Mouse (Mus musculus) myocyte (in vitro differentiated cells): ENCODE results near the gene Dmrtc2. TPM values are rescaled to one million over a fixed set of nuclear protein-coding genes. Genes with fewer than 3 reads are reported as not detected.

Experiments
- H3K27me3 ChIP-seq: one replicate; pipeline ENCODE4 v1.6.1; 2011; ENCODE audit not compliant: control insufficient read depth, insufficient read depth, insufficient read length
- H3K36me3 ChIP-seq: one replicate; pipeline ENCODE4 v1.6.1; 2011; ENCODE audit not compliant: control insufficient read depth, insufficient read depth
- H3K4me2 ChIP-seq: one replicate; pipeline ENCODE4 v1.6.1; 2011; ENCODE audit warnings: low read depth, control low read depth
- H3K4me3 ChIP-seq: one replicate; pipeline ENCODE4 v1.5.1; 2011; ENCODE audit warnings: mild to moderate bottlenecking, control low read depth, moderate library complexity
- H3K79me2 ChIP-seq: one replicate; pipeline ENCODE4 v1.6.1; 2011; ENCODE audit not compliant: control insufficient read depth, insufficient read depth
- H3ac ChIP-seq: one replicate; pipeline ENCODE4 v1.6.1; 2011; ENCODE audit not compliant: control insufficient read depth, insufficient read length
- CEBPB ChIP-seq: IDR thresholded peaks from 2 replicates; pipeline ENCODE4 v1.6.1; 2011; ENCODE audit warnings: mild to moderate bottlenecking, moderate library complexity; ENCODE audit not compliant: poor library complexity, insufficient read depth, severe bottlenecking
- E2F4 ChIP-seq: IDR thresholded peaks from one replicate; pipeline ENCODE4 v1.6.1; 2011; ENCODE audit warnings: mild to moderate bottlenecking, control low read depth, moderate library complexity; ENCODE audit not compliant: insufficient read depth
- MAX ChIP-seq: IDR thresholded peaks from one replicate; pipeline ENCODE4 v1.6.1; 2011; ENCODE audit warnings: low read depth, mild to moderate bottlenecking, control low read depth
- MYOD1 ChIP-seq, 3 experiments: IDR thresholded peaks; one replicate each; pipeline ENCODE4 v1.6.1; 2011; ENCODE audit warnings: control low read depth in 2 of 3, low read depth in 2 of 3, mild to moderate bottlenecking in 2 of 3, moderate library complexity in 1 of 3; ENCODE audit not compliant: insufficient read length in 2 of 3, control insufficient read depth in 1 of 3
- MYOG ChIP-seq, 3 experiments: IDR thresholded peaks; one replicate each; pipeline ENCODE4 v1.6.1; 2011; ENCODE audit warnings: control low read depth in 2 of 3, low read depth in 2 of 3, mild to moderate bottlenecking in 2 of 3; ENCODE audit not compliant: insufficient read length in 2 of 3, control insufficient read depth in 1 of 3, insufficient read depth in 1 of 3
- POLR2A ChIP-seq: IDR thresholded peaks from one replicate; pipeline ENCODE4 v1.6.1; 2011; ENCODE audit warnings: low read depth, mild to moderate bottlenecking, control low read depth, moderate library complexity; ENCODE audit not compliant: insufficient read length
- POLR2AphosphoS2 ChIP-seq: IDR thresholded peaks from one replicate; pipeline ENCODE4 v1.6.1; 2011; ENCODE audit warnings: low read depth, control low read depth; ENCODE audit not compliant: insufficient read length
- REST ChIP-seq: IDR thresholded peaks from one replicate; pipeline ENCODE4 v1.6.1; 2011; ENCODE audit warnings: mild to moderate bottlenecking, control low read depth, moderate library complexity; ENCODE audit not compliant: insufficient read depth, insufficient read length
- SRF ChIP-seq: IDR thresholded peaks from one replicate; pipeline ENCODE4 v1.6.1; 2011; ENCODE audit warnings: low read depth; ENCODE audit not compliant: control insufficient read depth, insufficient read length
- TCF12 ChIP-seq: IDR thresholded peaks from one replicate; pipeline ENCODE4 v1.6.1; 2011; ENCODE audit warnings: mild to moderate bottlenecking, control low read depth; ENCODE audit not compliant: poor library complexity, insufficient read depth, severe bottlenecking
- TCF3 ChIP-seq: IDR thresholded peaks from one replicate; pipeline ENCODE4 v1.6.1; 2011; ENCODE audit warnings: low read depth, control low read depth; ENCODE audit not compliant: insufficient read length
- USF1 ChIP-seq: IDR thresholded peaks from one replicate; pipeline ENCODE4 v1.6.1; 2011; ENCODE audit warnings: low read depth, mild to moderate bottlenecking, control low read depth, moderate library complexity
- polyA plus RNA-seq: library from polyadenylated mRNA; unstranded; fragments of >200 nt; fragmentation: generic; extraction: Trizol; gene quantifications from one replicate; pipeline ENCODE4 v1.2.1, GENCODE M21; 2012; ENCODE audit warnings: missing spikeins

Gene Dmrtc2
- polyA plus RNA-seq, 1 experiment: not detected

DNA sequence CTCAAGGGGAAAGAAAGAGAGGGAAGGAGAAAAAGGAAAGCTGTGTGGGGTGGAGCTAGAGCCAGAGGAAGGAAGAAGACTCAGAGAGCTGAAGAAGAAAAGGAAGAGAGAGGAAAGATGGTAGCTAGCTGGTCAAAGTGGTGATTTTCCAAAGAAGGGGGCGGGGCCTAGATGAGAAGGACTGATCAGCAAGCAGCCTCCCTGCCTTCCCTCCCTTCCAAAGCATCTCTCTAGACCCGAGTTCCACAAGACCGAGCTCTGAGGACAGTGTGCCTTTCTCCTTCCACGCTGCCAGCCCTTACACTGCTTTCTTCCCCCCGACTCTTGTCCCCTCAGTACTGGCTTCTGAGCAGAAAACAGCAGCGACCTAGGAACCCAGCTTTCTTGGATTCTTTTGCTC is 5.7 kb upstream of the Dmrtc2 start:
- Histone ChIP-seq H3K27me3 (peaks cover 13% of the 10 kb centered on the region), H3K36me3 (no peaks in the 10 kb centered on the region), H3ac (no peak overlapping the region), H3K4me2 (no peak overlapping the region), H3K79me2 (no peaks in the 10 kb centered on the region), H3K4me3 (no peak overlapping the region)
- no peak for TF ChIP-seq MYOD1 (IDR thresholded peaks at IDR 0.05; ENCODE audit: control insufficient read depth in 1 of 3, insufficient read length in 2 of 3, low read depth in 2 of 3)
- no peak for TF ChIP-seq E2F4
- no peak for TF ChIP-seq REST
- TF ChIP-seq USF1: no peak
- TF ChIP-seq MAX: no peak
- no peak for TF ChIP-seq SRF
- no peak for TF ChIP-seq CEBPB
- no peak for TF ChIP-seq TCF12

DNA sequence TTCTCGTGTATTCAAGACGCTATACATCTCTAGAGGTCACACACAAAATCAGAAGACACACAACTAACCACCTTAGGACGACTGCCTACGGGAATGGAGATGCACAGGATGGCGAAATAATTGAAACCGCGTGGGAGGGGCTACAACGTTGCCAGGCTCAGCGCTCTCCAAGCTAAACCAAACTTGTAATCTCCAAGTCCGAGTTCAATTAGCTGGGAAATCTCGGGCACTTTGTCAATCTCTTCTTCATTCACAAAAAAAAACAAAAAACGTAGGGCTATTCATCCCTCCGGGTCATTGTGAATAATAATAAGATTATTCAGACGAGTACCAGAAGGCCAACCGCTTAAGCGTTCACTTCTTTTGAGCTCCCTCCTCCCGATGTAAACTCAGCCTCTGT is 777 bp upstream of the Dmrtc2 start:
- Histone ChIP-seq H3K4me2 (no peak overlapping the region), H3K36me3 (no peaks in the 10 kb centered on the region), H3K79me2 (no peaks in the 10 kb centered on the region), H3K4me3 (no peak overlapping the region), H3ac (no peak overlapping the region), H3K27me3 (peaks cover 33% of the 10 kb centered on the region)
- no peak for TF ChIP-seq E2F4
- TF ChIP-seq REST: no peak
- no peak for TF ChIP-seq USF1
- TF ChIP-seq POLR2AphosphoS2: no peak
- no peak for TF ChIP-seq CEBPB
- TF ChIP-seq MYOD1 (IDR thresholded peaks at IDR 0.05; ENCODE audit: control insufficient read depth in 1 of 3, insufficient read length in 2 of 3, low read depth in 2 of 3): no peak
- no peak for TF ChIP-seq TCF12
- no peak for TF ChIP-seq SRF
- no peak for TF ChIP-seq TCF3
- TF ChIP-seq POLR2A: no peak
- TF ChIP-seq MYOG (IDR thresholded peaks at IDR 0.05; ENCODE audit: control insufficient read depth in 1 of 3, insufficient read depth in 1 of 3, insufficient read length in 2 of 3, low read depth in 2 of 3): no peak
- TF ChIP-seq MAX: no peak

DNA sequence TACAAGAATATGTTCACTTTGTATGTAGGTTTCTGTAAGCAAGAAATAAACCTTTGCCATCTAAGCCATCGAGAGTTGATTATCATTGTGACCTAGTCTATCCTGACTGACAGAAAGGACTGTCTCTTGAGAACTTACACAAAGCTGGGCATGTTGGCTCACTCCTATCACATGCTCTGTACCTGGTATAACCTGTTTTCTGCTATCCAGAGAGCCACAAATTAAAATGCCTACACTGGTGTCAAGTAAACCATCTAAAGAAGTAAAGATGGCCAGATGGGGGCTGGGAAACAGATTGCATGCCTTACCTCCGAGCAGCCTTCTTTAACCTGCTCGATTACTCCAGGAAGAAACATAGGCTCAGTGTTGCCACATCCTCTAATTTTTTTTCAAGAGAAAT is 7.7 kb downstream of the Dmrtc2 start:
- H3ac ChIP-seq: no peak overlapping the region
- H3K4me2 ChIP-seq: no peak overlapping the region
- no peaks in the 10 kb centered on the region for H3K36me3 ChIP-seq
- TF ChIP-seq TCF3: no peak
- TF ChIP-seq POLR2A: no peak
- TF ChIP-seq SRF: no peak
- TF ChIP-seq POLR2AphosphoS2: no peak
- TF ChIP-seq CEBPB: no peak
- no peak for TF ChIP-seq REST
- TF ChIP-seq MYOG (IDR thresholded peaks at IDR 0.05; ENCODE audit: control insufficient read depth in 1 of 3, insufficient read depth in 1 of 3, insufficient read length in 2 of 3, low read depth in 2 of 3): no peak
- no peak for TF ChIP-seq MYOD1 (IDR thresholded peaks at IDR 0.05; ENCODE audit: control insufficient read depth in 1 of 3, insufficient read length in 2 of 3, low read depth in 2 of 3)
- TF ChIP-seq USF1: no peak
- no peak for TF ChIP-seq TCF12
- no peak for TF ChIP-seq E2F4
- no peak for TF ChIP-seq MAX
- peaks cover 49% of the 10 kb centered on the region for H3K27me3 ChIP-seq
- H3K4me3 ChIP-seq: no peak overlapping the region
- no peaks in the 10 kb centered on the region for H3K79me2 ChIP-seq

DNA sequence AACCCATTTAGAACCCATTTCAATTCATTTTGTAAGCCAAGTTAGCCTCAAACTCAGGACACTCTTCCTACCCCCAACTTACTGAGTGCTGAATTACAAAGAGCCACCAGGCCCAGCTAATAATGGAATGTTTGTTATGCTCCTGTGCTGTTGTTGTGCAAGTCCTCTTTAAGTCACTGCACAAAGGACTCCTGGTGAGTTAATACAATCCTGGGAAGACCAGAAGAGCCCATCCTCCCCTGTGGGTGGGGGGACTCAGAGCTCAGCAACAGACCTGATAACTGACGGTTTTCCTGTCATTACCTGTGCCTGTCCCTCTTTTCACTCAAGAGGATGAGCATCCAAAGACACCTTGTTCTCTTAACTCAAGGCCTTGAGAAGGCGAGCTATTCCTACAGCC is 9.8 kb downstream of the Dmrtc2 start:
- peaks cover 34% of the 10 kb centered on the region for H3K27me3 ChIP-seq
- no peak overlapping the region for H3K4me2 ChIP-seq

DNA sequence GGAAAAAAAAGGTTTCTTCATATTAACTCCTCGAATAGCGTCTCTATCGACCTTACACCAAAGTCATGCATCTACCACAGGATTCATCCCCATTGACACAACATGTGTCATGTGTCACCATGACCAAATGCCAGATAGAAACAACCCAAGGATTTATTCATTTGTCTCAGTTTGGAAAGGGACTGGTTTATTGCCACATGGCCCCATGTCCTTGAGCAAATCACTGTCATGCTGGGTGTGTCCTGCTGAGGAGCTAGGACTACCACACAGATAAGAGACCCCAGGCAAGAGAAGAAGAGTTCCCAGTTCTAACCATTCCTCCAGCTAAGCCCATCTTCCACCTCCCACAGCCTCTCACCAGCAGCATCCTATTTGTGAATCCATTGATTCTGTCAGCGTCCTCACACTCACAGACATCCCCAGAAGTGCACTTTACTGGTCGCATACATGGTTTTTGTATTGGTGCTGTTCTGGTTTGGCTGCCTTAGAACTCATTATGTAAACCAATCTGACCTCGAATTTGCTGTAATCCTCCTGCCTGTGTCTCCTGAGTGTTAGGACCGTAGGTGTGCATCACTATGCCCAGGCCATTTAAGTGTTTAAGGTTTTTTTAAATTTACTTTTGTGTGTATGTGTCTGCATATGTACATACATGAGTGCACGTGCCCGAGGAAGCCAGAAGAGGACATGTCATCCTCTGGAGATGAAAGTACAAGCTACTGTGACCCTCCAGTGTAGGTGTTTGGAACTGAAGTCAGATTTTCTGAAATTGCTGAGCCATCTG is 12.8 kb downstream of the Dmrtc2 start:
- peaks cover 23% of the 10 kb centered on the region for H3K36me3 ChIP-seq
- H3K27me3 ChIP-seq: peaks cover 9% of the 10 kb centered on the region
- no peak overlapping the region for H3K4me2 ChIP-seq
- H3ac ChIP-seq: no peak overlapping the region
- TF ChIP-seq TCF12 (no peak), TCF3 (no peak), MAX (no peak), MYOD1 (IDR thresholded peaks at IDR 0.05; ENCODE audit: control insufficient read depth in 1 of 3, insufficient read length in 2 of 3, low read depth in 2 of 3) (no peak), CEBPB (no peak), SRF (no peak), USF1 (no peak), REST (no peak), MYOG (IDR thresholded peaks at IDR 0.05; ENCODE audit: control insufficient read depth in 1 of 3, insufficient read depth in 1 of 3, insufficient read length in 2 of 3, low read depth in 2 of 3) (no peak), POLR2A (no peak), E2F4 (no peak), POLR2AphosphoS2 (no peak)
- H3K4me3 ChIP-seq: no peak overlapping the region
- peaks cover 30% of the 10 kb centered on the region for H3K79me2 ChIP-seq

More for the DNA sequence above, 9.8 kb downstream of the Dmrtc2 start:
- Histone ChIP-seq H3K4me3 (no peak overlapping the region), H3K79me2 (no peaks in the 10 kb centered on the region), H3ac (no peak overlapping the region), H3K36me3 (no peaks in the 10 kb centered on the region)
- TF ChIP-seq USF1: no peak
- TF ChIP-seq TCF3: no peak
